In the genomic region with DNA sequence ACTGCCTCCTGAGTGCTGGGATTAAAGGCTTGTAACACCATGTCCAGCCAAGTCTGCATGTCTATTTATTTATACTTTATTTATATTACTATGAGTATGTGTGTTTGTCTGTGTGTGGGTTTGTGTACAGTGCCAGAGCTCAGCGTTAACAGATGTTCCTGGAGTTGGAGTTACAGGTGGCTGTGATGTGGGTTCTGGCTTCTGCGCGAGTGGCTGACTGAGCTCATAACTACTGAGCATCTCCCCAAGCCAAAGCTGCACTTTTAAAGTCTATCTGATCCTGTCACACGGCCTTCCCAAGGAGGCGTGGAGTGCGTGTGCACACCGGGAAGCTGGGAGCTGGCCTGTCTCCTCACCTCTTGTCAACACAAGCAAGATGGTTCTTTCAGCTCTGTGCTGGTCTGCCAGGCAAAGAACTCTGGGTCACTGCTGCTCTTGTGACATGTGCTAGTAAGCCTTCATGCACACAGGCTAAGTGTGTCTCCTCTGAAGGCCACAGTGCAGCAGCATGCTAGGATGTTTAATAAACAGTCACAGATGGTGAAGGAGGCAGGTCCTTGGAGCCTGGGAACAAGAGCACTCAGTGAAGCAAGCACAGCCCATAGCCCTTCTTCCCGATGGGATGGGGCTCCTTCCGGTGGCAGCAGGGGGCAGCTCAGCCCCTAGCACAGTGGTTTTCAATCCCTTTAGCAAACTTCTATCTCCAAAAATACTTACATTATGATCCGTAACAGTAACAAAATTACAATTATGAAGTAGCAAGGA, we compare ENCODE assay signal across 10 mouse cellular contexts. TPM values are rescaled to one million over a fixed set of nuclear protein-coding genes. Genes with fewer than 3 reads are reported as not detected.
DNase-seq lines count a peak whose midpoint lies in the region; ATAC-seq and TF ChIP-seq lines count a peak whose summit lies in the region.
"Had no signal": no experiment of that assay in that cellular context is flagged by ENCODE, and none has a peak within 500 bp of the region (broad histone marks: within the 10 kb centered on the region; RNA-seq: fewer than 3 reads in every experiment).

No protein-coding gene starts in this region.

- H3K27me3 ChIP-seq in heart, adult 2 months (ENCODE audit: control insufficient read depth, insufficient read depth, low read length): no peaks in the 10 kb centered on the region
- no peaks in the 10 kb centered on the region for H3K27me3 ChIP-seq in testis, adult 2 months (ENCODE audit: control insufficient read depth, insufficient read depth, low read length)
- H3K27me3 ChIP-seq in midbrain, embryonic 11.5 days (ENCODE audit: control insufficient read depth, insufficient read depth, low read length): no peaks in the 10 kb centered on the region

- no peaks in the 10 kb centered on the region for H3K9me3 ChIP-seq in midbrain, embryonic 11.5 days (ENCODE audit: control insufficient read depth, low read length)

- TF ChIP-seq POLR2A in heart, adult 2 months (IDR thresholded peaks at IDR 0.05; ENCODE audit: insufficient read depth, low read depth, low read length): no peak
- no peak for TF ChIP-seq POLR2A in testis, adult 2 months (IDR thresholded peaks at IDR 0.05; ENCODE audit: control insufficient read depth, low read depth, low read length)

- intact Hi-C loops in heart, adult 2 months (cut with DNase I): no loop called here

- H3K27ac ChIP-seq in heart, adult 2 months: no peak overlapping the region; the same call in none of the 2 replicates
- peak overlapping the region; percentile 59 for H3K27ac ChIP-seq in testis, adult 2 months (ENCODE audit: control insufficient read depth, insufficient read depth, low read depth, low read length)
- no peak overlapping the region; the same call in 1 of the 2 replicates for H3K27ac ChIP-seq in midbrain, embryonic 11.5 days (ENCODE audit: low read depth, low read length)

- H3K4me3 ChIP-seq in heart, adult 2 months: no peak overlapping the region
- H3K4me3 ChIP-seq in testis, adult 2 months (ENCODE audit: control insufficient read depth, low read depth, low read length): peak overlapping the region; percentile 12
- no peak overlapping the region for H3K4me3 ChIP-seq in midbrain, embryonic 11.5 days (ENCODE audit: low read depth, low read length)

- no peaks in the 10 kb centered on the region for H3K79me2 ChIP-seq in heart, adult 2 months (replicated peaks; ENCODE audit: control insufficient read depth, insufficient read depth, low read length)

- no peak for TF ChIP-seq EP300 in heart, adult 2 months (IDR thresholded peaks at IDR 0.05; ENCODE audit: insufficient read depth, low read depth, low read length)

- DNase-seq in heart, adult 2 months: no peak
- no peak for DNase-seq in heart, adult 8-10 months (ENCODE audit: low spot score)
- no peak for DNase-seq in testis, postnatal 14 days (ENCODE audit: low spot score)
- no peak for DNase-seq in midbrain, embryonic 11.5 days (ENCODE audit: low spot score, missing footprints)
- peak; percentile 56 for DNase-seq in thymus, postnatal 4 days
- DNase-seq in kidney, adult 11 months: no peak
- no peak for DNase-seq in layer of hippocampus, adult 18-20 months (ENCODE audit: low spot score in 2 of 2)

- no peak overlapping the region for H3K9ac ChIP-seq in heart, adult 2 months (ENCODE audit: low read depth, low read length)
- peak overlapping the region; percentile 16; the same call in 1 of the 2 replicates for H3K9ac ChIP-seq in midbrain, embryonic 11.5 days (ENCODE audit: low read length)

- H3K36me3 ChIP-seq in heart, adult 2 months (ENCODE audit: control insufficient read depth, insufficient read depth, low read length): no peaks in the 10 kb centered on the region
- H3K36me3 ChIP-seq in testis, adult 2 months (ENCODE audit: control insufficient read depth, insufficient read depth, low read length): peaks cover 2% of the 10 kb centered on the region; the same call in 1 of the 2 replicates
- H3K36me3 ChIP-seq in midbrain, embryonic 11.5 days (ENCODE audit: control insufficient read depth, insufficient read depth, low read length): no peaks in the 10 kb centered on the region

- TF ChIP-seq CTCF in heart, adult 2 months (IDR thresholded peaks at IDR 0.05): 0 out of 2 replicates have a peak, but pooled peaks have one; percentile 26
- TF ChIP-seq CTCF in testis, adult 2 months (IDR thresholded peaks at IDR 0.05; ENCODE audit: control insufficient read depth, insufficient read depth, insufficient replicate concordance, low read depth, low read length): no peak

- WGBS in heart, adult 2 months: 61% methylated on average over 10 of the region's 10 CpGs
- WGBS in midbrain, embryonic 11.5 days: 61% methylated on average over 10 of the region's 10 CpGs

- peak; percentile 31; the same call in 1 of the 2 replicates for ATAC-seq in midbrain, embryonic 11.5 days (ENCODE audit: low FRiP score)

- H3K4me2 ChIP-seq in midbrain, embryonic 11.5 days: no peak overlapping the region

- H3K4me1 ChIP-seq in heart, adult 2 months (ENCODE audit: control insufficient read depth, insufficient read depth, low read length): peaks cover 6% of the 10 kb centered on the region
- H3K4me1 ChIP-seq in testis, adult 2 months (ENCODE audit: control insufficient read depth, insufficient read depth, low read length): no peaks in the 10 kb centered on the region
- no peaks in the 10 kb centered on the region for H3K4me1 ChIP-seq in midbrain, embryonic 11.5 days (ENCODE audit: control insufficient read depth, insufficient read depth, low read length)

RNA-seq across cellular contexts. Expression of a gene that starts 37.2 kb away (rescaled TPM):
- total RNA-seq in heart, adult 2 months (2021): 10 to 100 TPM; 10.6 to 11.1 TPM
- polyA plus RNA-seq in heart, adult 2 months (2012; rRNA removed): 12.7 and 15.2 TPM in 2 replicates
- total RNA-seq in heart, adult 8-10 months (2022): 10 to 100 TPM; 10.8 to 13.4 (median 11.2) TPM
- polyA plus RNA-seq in testis, adult 2 months (2012; rRNA removed): 14.6 and 15.8 TPM in 2 replicates
- 3.1 and 3.4 TPM in 2 replicates for polyA plus RNA-seq in midbrain, embryonic 11.5 days (2014; fragmentation: Nextera tagmentation; extraction: Ambion mirVana)
- total RNA-seq in layer of hippocampus, adult 18-20 months (2021): 10 to 100 TPM in 1 of 2 experiments, 1 to 10 TPM in 1; 9.7 to 10.6 TPM

RNA-seq across cellular contexts. Expression of a gene that starts 48.1 kb away (rescaled TPM):
- total RNA-seq in heart, adult 2 months (2021): 1 to 10 TPM; 6.2 to 6.3 TPM
- polyA plus RNA-seq in heart, adult 2 months (2012; rRNA removed): 11.1 TPM in 2 replicates
- 1 to 10 TPM; 5.4 to 8.2 (median 7.1) TPM for total RNA-seq in heart, adult 8-10 months (2022)
- 13.7 and 17.0 TPM in 2 replicates for polyA plus RNA-seq in testis, adult 2 months (2012; rRNA removed)
- polyA plus RNA-seq in midbrain, embryonic 11.5 days (2014; fragmentation: Nextera tagmentation; extraction: Ambion mirVana): 12.3 and 14.0 TPM in 2 replicates
- 10 to 100 TPM; 11.1 TPM for total RNA-seq in layer of hippocampus, adult 18-20 months (2021)

RNA-seq across cellular contexts. Expression of a gene that starts 56.1 kb away (rescaled TPM):
- 100 to 1,000 TPM; 148 to 172 TPM for total RNA-seq in heart, adult 2 months (2021)
- 0.09 TPM in 1 of 2 replicates, not detected in the other for polyA plus RNA-seq in heart, adult 2 months (2012; rRNA removed)
- total RNA-seq in heart, adult 8-10 months (2022): 100 to 1,000 TPM; 132 to 332 (median 244) TPM
- 0.05 and 0.08 TPM in 2 replicates for polyA plus RNA-seq in testis, adult 2 months (2012; rRNA removed)
- not detected in 2 replicates for polyA plus RNA-seq in midbrain, embryonic 11.5 days (2014; fragmentation: Nextera tagmentation; extraction: Ambion mirVana)
- total RNA-seq in layer of hippocampus, adult 18-20 months (2021): not detected
- polyA plus RNA-seq: liver, embryonic 16.5 days; small intestine, adult 2 months had no signal

RNA-seq across cellular contexts. Expression of a gene that starts 58.7 kb away (rescaled TPM):
- 100 to 1,000 TPM; 310 to 338 TPM for total RNA-seq in heart, adult 2 months (2021)
- 397 and 412 TPM in 2 replicates for polyA plus RNA-seq in heart, adult 2 months (2012; rRNA removed)
- 100 to 1,000 TPM; 251 to 540 (median 405) TPM for total RNA-seq in heart, adult 8-10 months (2022)
- polyA plus RNA-seq in testis, adult 2 months (2012; rRNA removed): 11.0 and 11.5 TPM in 2 replicates
- 6.0 TPM in 2 replicates for polyA plus RNA-seq in midbrain, embryonic 11.5 days (2014; fragmentation: Nextera tagmentation; extraction: Ambion mirVana)
- 1 to 10 TPM; 5.1 to 6.8 TPM for total RNA-seq in layer of hippocampus, adult 18-20 months (2021)

Comparison
In these comparisons a context has a peak if more than half of its experiments do, and no peak if none do; other contexts are left out.
1. RNA of a gene that starts 56.1 kb away (total RNA-seq): 132 to 332 TPM in heart, adult 8-10 months and 148 to 172 TPM in heart, adult 2 months; not detected in layer of hippocampus, adult 18-20 months; every median in the first group is over 10 times any median in the second.